Mouse (Mus musculus) activated CD4-positive, CD25-positive, alpha-beta regulatory T cell, adult 4 months (primary cell): ENCODE results near the gene C1qc. TPM values are rescaled to one million over a fixed set of nuclear protein-coding genes. Genes with fewer than 3 reads are reported as not detected.

Experiments used
- ATAC-seq: one replicate; pipeline ENCODE4 v1.8.0; 2017
- polyA plus RNA-seq, 2 experiments: library from polyadenylated mRNA; unstranded; fragments of 100-300 nt; shearing (Covaris generic); gene quantifications; one replicate each; pipeline ENCODE4 v1.2.1; 2017

C1qc gene
- under 1 TPM; 0.28 to 0.56 TPM for polyA plus RNA-seq

GRCm38 (mm10) chr4:136892811-136893210 is at the start of gene C1qc:
Gene C1qc (minus strand): TSS chr4:136893065.
- no peak for ATAC-seq

DNA sequence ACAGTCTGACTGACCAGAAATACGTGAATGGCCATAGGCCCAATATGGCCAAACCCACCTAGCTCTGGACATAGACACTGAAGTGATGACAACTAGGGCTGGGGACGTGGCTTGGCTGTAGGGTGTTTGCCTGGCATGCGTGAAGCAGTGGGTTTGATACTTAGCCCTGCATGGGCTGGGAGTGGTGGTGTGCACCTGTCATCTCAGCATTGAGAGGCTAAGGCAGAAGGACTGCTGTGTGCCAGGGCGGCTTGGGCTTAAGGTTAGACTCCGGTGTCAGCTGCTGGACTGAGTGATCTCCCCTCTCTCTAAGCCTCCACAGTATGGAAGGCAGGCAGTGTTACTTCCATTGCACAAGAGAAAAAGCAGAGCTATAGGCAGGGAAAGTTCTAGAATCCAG is 45.1 kb upstream of the C1qc start:
- no peak for ATAC-seq

DNA sequence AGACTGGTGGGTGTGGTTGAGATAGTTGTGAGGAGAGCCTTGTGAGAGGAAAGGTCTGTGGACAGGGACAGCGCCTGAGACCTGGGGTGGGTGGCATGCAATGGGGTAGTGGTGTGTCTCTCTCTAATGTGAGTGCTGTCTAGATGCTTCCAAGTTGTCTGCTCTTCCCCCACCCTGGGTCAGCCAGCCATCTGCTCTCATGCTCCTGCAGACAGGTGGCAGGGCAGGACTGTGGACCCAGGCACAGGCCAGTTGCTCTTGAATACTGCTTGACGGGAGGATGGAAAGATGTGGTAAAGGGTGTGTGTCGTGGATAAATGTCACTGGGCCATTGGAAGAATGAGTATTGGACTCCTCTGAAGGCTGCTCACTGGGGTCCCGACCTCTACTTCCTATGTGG is 44.5 kb upstream of the C1qc start:
- no peak for ATAC-seq

DNA sequence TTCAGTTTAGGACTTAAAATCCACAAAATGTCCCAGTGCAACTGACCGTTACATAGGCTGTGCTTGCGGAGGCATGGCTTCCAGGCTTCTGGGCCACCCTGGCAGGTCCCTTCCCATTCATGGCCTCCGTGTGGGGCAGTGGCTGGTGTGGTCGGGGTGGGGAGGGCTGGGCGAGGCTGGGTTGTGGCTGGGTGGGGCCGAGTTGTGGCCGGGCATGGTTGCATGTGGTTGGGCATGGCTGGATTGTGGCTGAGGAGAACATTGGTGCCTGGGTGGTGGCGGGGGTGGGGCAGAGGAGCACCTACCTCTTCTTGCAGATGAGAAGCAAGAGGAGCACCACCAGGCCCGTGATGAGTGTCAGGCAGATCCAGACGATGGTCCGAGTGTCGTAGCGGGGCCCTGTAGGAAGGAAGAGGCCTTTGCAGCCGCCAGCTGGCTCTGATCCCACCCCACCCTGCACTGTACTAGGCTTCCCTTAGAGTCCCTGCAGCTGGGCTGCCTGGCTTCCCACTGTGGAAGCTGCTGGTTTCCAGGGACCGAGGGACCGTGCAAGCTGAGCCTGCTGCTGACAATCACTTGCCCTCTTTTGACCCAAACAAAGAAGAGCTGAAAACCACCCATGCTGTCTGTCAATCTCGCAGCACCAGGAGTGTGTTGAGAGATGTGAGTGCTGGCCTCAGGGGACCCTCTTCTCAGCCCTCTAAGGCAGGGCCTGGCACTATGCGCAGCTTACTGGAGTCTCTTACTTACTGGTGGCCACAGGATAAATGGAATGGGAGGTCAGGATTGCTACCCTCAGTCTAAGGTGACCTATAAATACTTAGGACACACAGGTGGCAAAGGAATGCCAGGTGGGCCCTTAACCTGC is 42.1 kb upstream of the C1qc start:
- ATAC-seq: no peak

- ATAC-seq: no peak
These were observed 37.6 kb upstream of the C1qc start for GRCm38 (mm10) chr4:136930474-136930873.

- ATAC-seq: no peak
These were observed 36.1 kb upstream of the C1qc start for GRCm38 (mm10) chr4:136928928-136929327.

DNA sequence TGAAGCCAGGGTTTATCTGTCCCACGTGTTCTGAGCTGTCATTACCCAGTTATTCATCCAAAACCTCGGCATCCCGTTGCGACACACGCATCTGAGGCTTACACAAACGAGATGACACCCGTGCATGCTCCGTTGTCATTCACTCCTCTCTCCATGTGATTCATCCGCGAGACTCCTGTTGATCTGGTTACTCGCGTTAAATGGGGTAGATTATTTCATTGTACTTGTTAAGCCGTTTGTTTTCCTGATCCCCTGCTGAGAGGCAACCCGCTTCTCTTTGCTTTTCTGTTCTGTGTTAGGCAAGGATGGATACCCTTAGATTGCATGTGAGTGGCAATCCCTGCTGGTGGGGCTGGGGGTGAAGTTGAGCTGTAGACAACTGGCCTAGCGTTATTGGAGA is 32.9 kb upstream of the C1qc start:
- no peak for ATAC-seq

GRCm38 (mm10) chr4:136924529-136924928 is 31.7 kb upstream of the C1qc start:
- no peak for ATAC-seq

DNA sequence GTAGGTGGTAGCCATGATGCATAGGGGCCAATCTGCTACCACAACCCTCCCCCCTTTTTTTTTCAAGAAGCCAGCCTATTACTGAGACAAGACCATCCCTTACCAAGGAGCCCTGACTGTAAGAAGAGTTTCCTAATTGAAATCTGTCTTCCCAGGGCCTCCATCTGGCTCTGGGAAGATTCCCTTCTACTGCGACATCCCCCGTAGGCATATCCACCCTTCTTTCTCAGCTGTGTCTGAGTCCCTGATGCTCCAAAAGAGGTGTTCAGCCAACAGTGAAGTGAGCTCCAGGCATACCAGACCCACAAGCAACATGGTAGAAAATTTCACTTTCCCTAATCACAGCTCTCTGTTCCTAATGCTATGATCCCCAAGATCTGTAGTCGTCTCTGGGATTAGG is 26.7 kb upstream of the C1qc start:
- ATAC-seq: no peak

DNA sequence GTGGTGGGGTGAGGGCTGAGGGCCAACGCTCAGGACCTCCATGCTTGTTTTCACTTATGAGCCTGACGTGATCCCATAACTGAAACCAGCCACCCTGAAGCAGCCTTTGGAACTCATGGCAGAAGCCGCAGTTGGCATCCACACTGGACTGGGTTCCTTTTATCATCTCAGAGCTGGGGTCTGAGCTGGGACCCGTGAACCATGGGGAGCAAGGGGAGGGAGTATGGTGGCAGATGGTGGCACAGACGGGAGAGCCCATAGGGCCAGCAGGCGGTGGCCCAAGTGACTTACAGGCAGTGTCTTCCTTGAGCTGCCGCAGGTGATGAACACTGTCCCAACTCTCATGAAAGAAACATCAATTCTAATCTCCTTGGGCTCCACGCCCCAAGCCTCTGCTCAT is 26.0 kb upstream of the C1qc start:
- no peak for ATAC-seq

- ATAC-seq: no peak
These were observed 24.3 kb upstream of the C1qc start for GRCm38 (mm10) chr4:136917165-136917524.

- ATAC-seq: no peak
These were observed 23.7 kb upstream of the C1qc start for GRCm38 (mm10) chr4:136916359-136917164.

- ATAC-seq: no peak
These were observed 20.0 kb upstream of the C1qc start for GRCm38 (mm10) chr4:136912841-136913240.

DNA sequence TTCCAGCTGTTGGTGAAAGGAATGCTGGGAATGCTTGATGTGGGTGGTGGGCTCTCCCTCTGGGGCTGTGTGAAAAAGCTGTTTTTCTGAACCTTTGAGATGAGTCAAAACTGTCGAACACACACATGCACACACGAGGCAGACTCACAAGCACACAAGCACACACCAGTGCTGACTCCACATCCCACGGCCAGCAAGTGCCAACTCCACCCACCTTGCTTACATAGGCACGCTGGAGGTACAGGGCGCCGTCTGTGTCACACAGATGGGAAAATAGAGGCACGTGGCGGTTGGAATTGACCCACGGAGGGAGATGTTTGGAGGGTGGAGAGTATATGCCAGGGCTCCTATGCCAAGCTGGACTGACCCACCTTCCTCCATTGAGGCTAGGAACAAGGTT is 18.9 kb upstream of the C1qc start:
- no peak for ATAC-seq

DNA sequence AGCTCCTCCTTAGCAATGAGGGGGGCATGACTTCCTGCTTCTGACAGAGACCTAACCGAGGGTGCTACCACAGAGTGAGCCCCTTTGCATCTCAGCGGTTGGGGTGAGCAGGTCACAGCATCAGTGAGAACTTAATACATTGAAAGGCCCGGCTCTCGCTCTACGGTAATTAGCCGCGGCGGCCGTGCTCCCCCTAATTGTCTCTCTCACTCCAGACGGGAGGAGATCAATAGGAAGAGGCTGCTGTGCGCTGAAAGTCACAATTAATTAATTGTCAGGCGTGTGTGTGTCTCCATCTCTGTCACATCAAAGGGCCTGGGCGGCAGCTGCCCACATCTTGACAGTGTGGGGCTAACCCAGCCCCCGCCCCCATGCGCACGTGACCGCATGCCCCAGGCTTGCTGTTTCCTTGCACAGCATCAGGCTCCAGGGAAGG is 18.4 kb upstream of the C1qc start:
- no peak for ATAC-seq

DNA sequence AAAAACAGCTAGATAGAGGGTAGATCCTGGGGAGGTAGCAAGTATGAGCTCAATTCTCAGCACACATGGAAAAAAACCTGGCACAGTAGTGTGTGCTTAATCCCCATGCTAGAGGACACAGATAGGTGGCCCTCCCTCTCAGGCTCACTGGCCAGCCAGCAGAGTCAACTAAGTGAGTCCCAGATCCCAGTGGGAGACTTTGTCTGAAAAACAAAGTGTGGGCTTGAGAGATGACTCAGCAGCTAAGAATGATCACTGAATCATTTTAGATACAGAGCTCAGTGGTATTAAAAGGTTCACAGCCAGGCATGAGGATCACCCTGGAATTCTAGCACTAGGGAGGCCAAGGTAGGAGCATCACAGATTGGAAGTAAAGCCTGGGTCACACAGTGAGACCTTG is 14.9 kb upstream of the C1qc start:
- no peak for ATAC-seq

DNA sequence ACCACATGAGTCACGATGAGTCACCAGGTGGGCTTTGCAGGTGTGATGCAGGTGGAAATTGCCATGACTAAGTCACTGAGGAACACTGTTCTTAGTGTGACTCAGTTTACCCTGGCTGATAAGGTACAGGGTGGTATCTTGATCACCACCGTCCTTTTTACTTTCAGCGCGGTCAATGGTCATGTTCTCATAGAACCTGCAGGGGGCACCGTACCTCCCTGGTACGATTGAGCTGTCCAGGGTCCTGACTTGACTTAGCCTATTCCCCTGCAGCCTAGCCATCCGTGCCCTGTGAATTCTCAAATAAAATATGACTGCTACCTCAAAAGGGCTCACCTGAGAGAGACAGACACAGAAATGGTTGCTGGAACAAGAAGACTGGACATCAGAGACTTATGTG is 14.2 kb upstream of the C1qc start:
- no peak for ATAC-seq

GRCm38 (mm10) chr4:136904767-136905539 is 12.1 kb upstream of the C1qc start:
- ATAC-seq: no peak

DNA sequence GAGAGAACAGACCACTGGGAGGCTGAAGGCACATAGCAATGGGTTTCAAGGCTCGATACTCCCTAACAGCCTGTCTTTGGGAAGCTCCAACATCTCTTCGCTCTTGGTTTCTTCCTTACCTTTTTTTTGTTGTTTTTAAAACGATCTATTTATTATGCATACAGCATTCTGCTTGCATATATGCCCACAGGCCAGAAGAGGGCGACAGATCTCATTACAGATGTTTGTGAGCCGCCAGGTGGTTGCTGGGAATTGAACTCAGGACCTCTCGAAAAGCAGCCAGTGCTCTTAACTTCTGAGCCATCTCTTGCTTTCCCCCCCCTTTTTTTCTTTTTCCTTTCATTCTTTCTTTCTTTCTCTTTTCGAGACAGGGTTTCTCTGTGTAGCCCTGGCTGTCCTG is 6.3 kb upstream of the C1qc start:
- ATAC-seq: no peak

DNA sequence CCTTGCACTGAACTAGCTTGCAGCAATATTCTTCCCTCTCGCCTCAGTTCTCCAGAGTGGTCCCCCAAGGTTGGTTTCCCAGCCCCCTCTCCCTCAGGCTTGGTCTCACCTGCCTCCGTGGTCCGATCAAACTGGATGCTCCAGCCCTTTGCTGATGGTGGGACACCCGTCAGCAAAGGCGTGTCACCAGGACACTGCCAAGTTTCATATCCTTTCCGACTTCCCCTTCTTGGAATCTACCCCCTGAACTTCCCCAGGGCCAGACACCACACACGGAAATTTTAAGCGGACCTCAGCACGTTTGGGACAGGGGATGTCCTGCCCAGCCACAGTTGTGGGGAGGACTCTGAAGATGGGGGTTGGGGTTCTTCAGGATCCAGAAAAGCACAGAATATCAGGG is 5.8 kb upstream of the C1qc start, which contains the start of gene C1qa:
C1qa (minus strand) TSS at position 167 of the 400 bp plus-strand sequence.
- ATAC-seq: no peak

DNA sequence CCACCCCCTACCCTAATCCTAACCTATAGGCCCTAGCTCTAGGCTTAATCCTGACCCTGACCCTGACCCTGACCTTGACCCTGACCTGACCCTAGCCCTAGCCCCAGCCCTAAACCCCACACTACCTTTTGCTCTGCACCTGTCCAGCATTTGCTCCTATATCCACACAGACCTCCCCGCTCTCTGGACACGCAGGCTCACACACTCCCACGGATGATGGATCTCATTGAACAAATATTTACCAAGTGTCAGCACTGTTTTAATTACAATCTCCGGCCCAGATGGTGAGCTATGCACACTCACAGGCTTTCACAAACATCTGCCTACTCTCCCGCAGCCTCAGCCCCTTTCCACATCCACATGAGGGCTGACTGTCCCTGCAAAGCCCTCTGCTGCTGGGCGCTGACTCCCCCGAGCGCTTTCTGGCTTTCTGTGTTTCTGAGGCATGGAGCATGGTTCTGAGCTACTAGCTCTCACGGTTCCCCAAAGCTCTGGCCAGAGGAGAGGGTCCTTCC is 5.3 kb upstream of the C1qc start:
- no peak for ATAC-seq

GRCm38 (mm10) chr4:136896461-136896860 is 3.6 kb upstream of the C1qc start:
- no peak for ATAC-seq

- no peak for ATAC-seq
These were observed 3.0 kb upstream of the C1qc start for GRCm38 (mm10) chr4:136895861-136896260.
